Mouse (Mus musculus) C2C12 (cell line): ENCODE results near the gene Mon1b. TPM values are rescaled to one million over a fixed set of nuclear protein-coding genes. Genes with fewer than 3 reads are reported as not detected.

Experiments used
- H3K27me3 ChIP-seq: one replicate; pipeline ENCODE4 v1.6.1; 2011; ENCODE audit not compliant: control insufficient read depth, insufficient read depth, insufficient read length
- H3K36me3 ChIP-seq: one replicate; pipeline ENCODE4 v1.6.1; 2011; ENCODE audit not compliant: control insufficient read depth, insufficient read depth
- H3K4me3 ChIP-seq: one replicate; pipeline ENCODE4 v1.5.1; 2011; ENCODE audit warnings: mild to moderate bottlenecking, control low read depth; ENCODE audit not compliant: poor library complexity, insufficient read depth, severe bottlenecking
- H3K79me2 ChIP-seq: one replicate; pipeline ENCODE4 v1.6.1; 2011; ENCODE audit not compliant: control insufficient read depth, insufficient read depth
- H3K79me3 ChIP-seq: one replicate; pipeline ENCODE4 v1.6.1; 2011; ENCODE audit warnings: low read depth, control low read depth
- H3ac ChIP-seq: one replicate; pipeline ENCODE3; 2011; ENCODE audit warnings: low read depth; ENCODE audit not compliant: control insufficient read depth, insufficient read length
- CEBPB ChIP-seq: IDR thresholded peaks from one replicate; pipeline ENCODE4 v1.6.1; 2011; ENCODE audit warnings: low read depth, mild to moderate bottlenecking, control low read depth, moderate library complexity
- CTCF ChIP-seq: IDR thresholded peaks from one replicate; pipeline ENCODE4 v1.5.1; 2011; ENCODE audit not compliant: control insufficient read depth, insufficient read depth, insufficient read length
- FOSL1 ChIP-seq: IDR thresholded peaks from one replicate; pipeline ENCODE4 v1.8.0; 2011; ENCODE audit warnings: mild to moderate bottlenecking, low read length; ENCODE audit not compliant: poor library complexity, insufficient read depth, severe bottlenecking
- MAX ChIP-seq: IDR thresholded peaks from one replicate; pipeline ENCODE4 v1.6.1; 2011; ENCODE audit warnings: mild to moderate bottlenecking, control low read depth
- MYOD1 ChIP-seq: IDR thresholded peaks from one replicate; pipeline ENCODE4 v1.6.1; 2011; ENCODE audit warnings: low read depth; ENCODE audit not compliant: control insufficient read depth, insufficient read length
- MYOG ChIP-seq: IDR thresholded peaks from one replicate; pipeline ENCODE4 v1.6.1; 2011; ENCODE audit not compliant: control insufficient read depth, insufficient read length; ENCODE audit errors: extremely low read depth
- USF1 ChIP-seq: IDR thresholded peaks from one replicate; pipeline ENCODE4 v1.6.1; 2011; ENCODE audit warnings: low read depth, mild to moderate bottlenecking, control low read depth, moderate library complexity
- polyA plus RNA-seq: library from polyadenylated mRNA; unstranded; fragments of >200 nt; fragmentation: generic; extraction: Trizol; gene quantifications from one replicate; pipeline ENCODE4 v1.2.1, GENCODE M21; 2012; ENCODE audit warnings: missing spikeins

Mon1b gene
- polyA plus RNA-seq, 1 experiment: 5.2 TPM

- no peak overlapping the region for H3ac ChIP-seq
- H3K79me3 ChIP-seq: no peaks in the 10 kb centered on the region
- TF ChIP-seq MYOD1 (no peak), MYOG (no peak), CTCF (no peak), MAX (no peak), CEBPB (no peak), FOSL1 (no peak), USF1 (no peak)
- H3K79me2 ChIP-seq: no peaks in the 10 kb centered on the region
- no peak overlapping the region for H3K4me3 ChIP-seq
- no peaks in the 10 kb centered on the region for H3K36me3 ChIP-seq
- H3K27me3 ChIP-seq: no peaks in the 10 kb centered on the region
These were observed 30.6 kb downstream of the Mon1b start for GRCm38 (mm10) chr8:113665951-113666350.

- H3K36me3 ChIP-seq: no peaks in the 10 kb centered on the region
- no peaks in the 10 kb centered on the region for H3K27me3 ChIP-seq
- no peak overlapping the region for H3K4me3 ChIP-seq
- H3K79me3 ChIP-seq: no peaks in the 10 kb centered on the region
- TF ChIP-seq FOSL1: no peak
- no peak overlapping the region for H3ac ChIP-seq
- H3K79me2 ChIP-seq: no peaks in the 10 kb centered on the region
These were observed 31.5 kb downstream of the Mon1b start for GRCm38 (mm10) chr8:113666714-113667432.

- no peaks in the 10 kb centered on the region for H3K36me3 ChIP-seq
- H3K79me2 ChIP-seq: no peaks in the 10 kb centered on the region
- H3ac ChIP-seq: no peak overlapping the region
- no peaks in the 10 kb centered on the region for H3K79me3 ChIP-seq
- no peaks in the 10 kb centered on the region for H3K27me3 ChIP-seq
- H3K4me3 ChIP-seq: no peak overlapping the region
- no peak for TF ChIP-seq CTCF
- TF ChIP-seq MYOD1: no peak
- no peak for TF ChIP-seq USF1
- TF ChIP-seq MYOG: no peak
- no peak for TF ChIP-seq MAX
- no peak for TF ChIP-seq FOSL1
- no peak for TF ChIP-seq CEBPB
These were observed 34.5 kb downstream of the Mon1b start for GRCm38 (mm10) chr8:113669924-113670323.

GRCm38 (mm10) chr8:113672599-113673255 is 37.3 kb downstream of the Mon1b start:
- no peak overlapping the region for H3K4me3 ChIP-seq
- H3K27me3 ChIP-seq: no peaks in the 10 kb centered on the region
- no peak for TF ChIP-seq FOSL1
- no peak for TF ChIP-seq MAX
- no peak for TF ChIP-seq MYOD1
- TF ChIP-seq MYOG: no peak
- no peak for TF ChIP-seq CTCF
- TF ChIP-seq USF1: no peak
- no peak for TF ChIP-seq CEBPB

GRCm38 (mm10) chr8:113673300-113673699 is 37.9 kb downstream of the Mon1b start:
- Histone ChIP-seq H3K79me2 (no peaks in the 10 kb centered on the region), H3ac (no peak overlapping the region), H3K36me3 (no peaks in the 10 kb centered on the region), H3K27me3 (no peaks in the 10 kb centered on the region), H3K79me3 (no peaks in the 10 kb centered on the region), H3K4me3 (no peak overlapping the region)
- no peak for TF ChIP-seq CEBPB
- no peak for TF ChIP-seq MAX
- no peak for TF ChIP-seq MYOG
- TF ChIP-seq MYOD1: no peak
- TF ChIP-seq CTCF: no peak
- no peak for TF ChIP-seq FOSL1
- no peak for TF ChIP-seq USF1

More at GRCm38 (mm10) chr8:113672599-113673255, 37.3 kb downstream of the Mon1b start:
- Histone ChIP-seq H3K79me3 (no peaks in the 10 kb centered on the region), H3K36me3 (no peaks in the 10 kb centered on the region), H3ac (no peak overlapping the region), H3K79me2 (no peaks in the 10 kb centered on the region)

GRCm38 (mm10) chr8:113674611-113675010 is 39.2 kb downstream of the Mon1b start:
- Histone ChIP-seq H3K79me2 (no peaks in the 10 kb centered on the region), H3K4me3 (no peak overlapping the region), H3K27me3 (no peaks in the 10 kb centered on the region), H3K79me3 (no peaks in the 10 kb centered on the region), H3K36me3 (no peaks in the 10 kb centered on the region), H3ac (no peak overlapping the region)
- TF ChIP-seq FOSL1 (no peak), CEBPB (no peak), USF1 (no peak), MYOG (no peak), CTCF (no peak)
